Mouse (Mus musculus) midbrain, embryonic 10.5 days (tissue): ENCODE results near the gene Zfp768. TPM values are rescaled to one million over a fixed set of nuclear protein-coding genes. Genes with fewer than 3 reads are reported as not detected.
"Not testable (repeated sequence)": the region's sequence is repeated elsewhere in the genome, so short reads cannot be mapped to it uniquely, and the experiment has no call there.

Experiments
- DNase-seq: peaks from one replicate; pipeline ENCODE4 v3.0.0-alpha.2; 2017; ENCODE audit warnings: low spot score
- H3K27ac ChIP-seq: fragments of 300-500 bp; sonication (generic); replicated peaks from 2 replicates; pipeline ENCODE4 v1.5.1; 2016; ENCODE audit warnings: mild to moderate bottlenecking
- H3K27me3 ChIP-seq: fragments of 300-500 bp; sonication (generic); 2 replicates; pipeline ENCODE4 v1.6.1; 2016; ENCODE audit warnings: low read depth, mild to moderate bottlenecking; ENCODE audit not compliant: poor library complexity, severe bottlenecking
- H3K36me3 ChIP-seq: fragments of 300-500 bp; sonication (generic); 2 replicates; pipeline ENCODE4 v1.6.1; 2016; ENCODE audit warnings: mild to moderate bottlenecking, moderate library complexity
- H3K4me1 ChIP-seq: fragments of 300-500 bp; sonication (generic); 2 replicates; pipeline ENCODE4 v1.6.1; 2016
- H3K4me3 ChIP-seq: fragments of 300-500 bp; sonication (generic); 2 replicates; pipeline ENCODE4 v1.5.1; 2016; ENCODE audit warnings: mild to moderate bottlenecking, moderate library complexity
- H3K9me3 ChIP-seq: fragments of 300-500 bp; sonication (generic); replicated peaks from 2 replicates; pipeline ENCODE4 v1.6.1; 2016; ENCODE audit warnings: mild to moderate bottlenecking
- WGBS: fragments of 180-500 bp; shearing (Covaris S2); methylation state at CpG from one replicate; pipeline ENCODE4 v1.1.7; 2016; 5-methylcytosine and 5-hydroxymethylcytosine counted together
- polyA plus RNA-seq: library from polyadenylated mRNA; unstranded; fragments of >200 nt; fragmentation: Nextera tagmentation; extraction: Ambion mirVana; gene quantifications from 2 replicates; pipeline ENCODE4 v1.2.1, GENCODE M21; 2016

Zfp768 gene
- polyA plus RNA-seq, 1 experiment from 2014 or later, result 19.7 TPM

DNA sequence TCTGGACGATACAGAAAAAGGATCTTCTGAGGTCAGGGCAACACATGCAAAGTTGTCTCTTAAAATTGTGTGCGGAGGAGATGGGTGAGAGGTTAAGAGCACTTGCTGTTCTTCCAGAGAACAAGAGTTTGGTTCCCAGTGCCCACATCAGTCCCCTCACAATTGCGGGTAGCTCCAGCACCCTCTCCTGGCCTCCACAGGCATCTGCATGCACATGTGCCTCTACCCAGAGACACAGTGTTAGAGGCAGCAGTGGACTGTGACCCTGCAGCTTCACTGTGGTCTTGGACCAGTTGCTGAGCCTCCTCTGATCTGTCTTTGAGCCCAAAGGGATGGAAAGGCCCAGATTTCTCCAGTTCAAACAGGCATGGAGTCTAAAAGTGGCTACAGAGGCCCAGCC is 26.5 kb upstream of the Zfp768 start:
- not testable (repeated sequence) for H3K4me3 ChIP-seq, H3K9me3 ChIP-seq, H3K27me3 ChIP-seq, H3K27ac ChIP-seq, DNase-seq
- peaks cover 11% of the 10 kb centered on the region for H3K4me1 ChIP-seq
- H3K36me3 ChIP-seq, result peaks cover 28% of the 10 kb centered on the region
- WGBS, result 85% methylated on average over 3 of the region's 3 CpGs

DNA sequence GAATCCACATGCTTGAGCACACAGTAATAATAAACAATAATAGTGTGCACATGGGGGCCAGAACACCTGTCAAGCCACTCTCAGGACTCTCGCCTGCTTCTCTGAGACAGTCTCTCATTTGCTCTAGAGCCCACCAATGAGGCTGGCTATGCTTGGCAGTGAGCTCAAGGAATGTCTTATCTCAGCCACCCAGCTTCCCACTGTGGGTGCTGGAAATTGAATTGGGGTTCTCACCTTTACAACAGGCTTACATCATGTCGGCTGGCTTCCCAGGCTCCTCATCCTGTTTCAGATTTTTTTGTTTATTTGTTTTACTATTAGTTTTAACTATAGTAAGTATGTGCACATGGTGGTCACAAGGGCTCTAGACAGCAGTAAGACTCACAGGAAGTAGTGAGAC is 25.8 kb upstream of the Zfp768 start:
- DNase-seq, result no peak
- Histone ChIP-seq H3K27me3 (no peaks in the 10 kb centered on the region), H3K27ac (no peak overlapping the region), H3K4me3 (no peak overlapping the region), H3K9me3 (no peaks in the 10 kb centered on the region), H3K4me1 (peaks cover 11% of the 10 kb centered on the region), H3K36me3 (peaks cover 28% of the 10 kb centered on the region)
- 82% methylated on average over 2 of the region's 2 CpGs for WGBS

DNA sequence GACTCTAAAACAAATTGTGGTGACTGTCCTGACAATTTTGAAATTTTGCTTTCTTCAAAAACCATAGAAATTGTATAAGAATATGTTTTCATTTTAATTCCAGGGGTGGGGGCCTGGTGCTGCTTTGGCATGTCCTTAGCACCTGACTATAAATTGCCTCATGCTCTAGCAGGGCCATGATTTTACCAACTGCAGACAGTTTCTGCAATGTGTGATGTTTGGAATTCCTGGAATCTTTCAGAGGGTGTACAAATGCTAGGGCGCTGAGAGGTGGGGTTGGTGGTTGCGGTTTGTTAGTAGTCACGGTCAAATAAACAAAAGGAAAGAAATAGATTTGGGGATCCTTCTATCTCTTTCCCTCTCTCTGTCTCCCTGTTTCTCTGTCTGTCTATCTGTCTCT is 20.9 kb upstream of the Zfp768 start:
- Histone ChIP-seq H3K4me1 (peaks cover 18% of the 10 kb centered on the region), H3K36me3 (0 out of 2 replicates have a peak, but pooled peaks cover 3% of the 10 kb centered on the region), H3K9me3 (no peaks in the 10 kb centered on the region), H3K4me3 (no peak overlapping the region), H3K27me3 (peaks cover 35% of the 10 kb centered on the region), H3K27ac (no peak overlapping the region)
- DNase-seq, result no peak
- WGBS, result 95% methylated on average over 3 of the region's 3 CpGs

DNA sequence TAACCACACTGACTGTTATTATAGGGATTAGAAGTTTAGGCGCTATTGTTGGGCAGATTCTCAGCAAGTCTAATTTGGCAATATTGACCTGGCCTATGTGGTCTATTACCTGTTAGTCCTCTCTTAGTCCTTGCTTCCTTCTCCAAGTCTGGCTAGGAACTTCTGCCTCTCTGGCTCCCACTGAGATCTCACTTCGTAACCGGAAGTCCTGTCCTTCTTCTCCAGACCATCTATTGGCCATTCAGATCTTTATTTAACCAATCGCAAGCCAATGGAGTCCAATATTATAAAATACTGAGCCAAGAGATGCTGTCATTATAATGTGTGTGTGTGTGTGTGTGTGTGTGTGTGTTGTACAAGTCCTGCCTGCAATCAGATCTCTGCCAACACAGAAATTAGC is 18.8 kb upstream of the Zfp768 start:
- Histone ChIP-seq H3K4me3 (peak overlapping the region; percentile 56), H3K36me3 (no peaks in the 10 kb centered on the region), H3K27me3 (peaks cover 39% of the 10 kb centered on the region), H3K4me1 (peaks cover 18% of the 10 kb centered on the region), H3K27ac (no peak overlapping the region), H3K9me3 (no peaks in the 10 kb centered on the region)
- 56% methylated on average over 4 of the region's 4 CpGs for WGBS
- DNase-seq, result no peak

DNA sequence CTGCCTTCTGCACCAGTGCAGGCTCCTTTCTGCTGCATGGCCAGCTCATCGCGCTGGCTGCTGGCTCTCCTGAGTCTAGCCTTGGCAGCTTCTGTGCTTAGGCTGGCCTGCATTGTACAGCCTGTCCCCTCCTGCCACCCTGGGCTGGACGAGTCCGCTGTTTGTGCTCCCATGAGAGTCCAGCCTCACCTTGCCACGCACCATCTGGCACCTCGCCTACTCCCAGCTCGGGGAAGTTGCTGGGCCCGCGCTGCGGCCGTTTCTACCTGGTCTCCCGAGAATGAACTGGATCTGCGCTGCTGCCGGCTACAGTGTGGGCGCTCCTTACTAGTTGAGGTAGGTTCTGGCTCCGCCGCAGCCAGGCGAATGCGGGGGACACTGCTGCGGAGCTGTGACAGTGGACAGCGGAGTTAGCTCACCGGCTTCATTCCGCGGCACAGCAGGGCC is 18.1 kb upstream of the Zfp768 start:
- Histone ChIP-seq H3K27ac (peak overlapping the region; percentile 68), H3K36me3 (no peaks in the 10 kb centered on the region), H3K4me1 (peaks cover 18% of the 10 kb centered on the region), H3K9me3 (no peaks in the 10 kb centered on the region), H3K4me3 (peak overlapping the region; percentile 56), H3K27me3 (peaks cover 39% of the 10 kb centered on the region)
- peak; percentile 54 for DNase-seq
- under 1% methylated on average over 24 of the region's 24 CpGs for WGBS

DNA sequence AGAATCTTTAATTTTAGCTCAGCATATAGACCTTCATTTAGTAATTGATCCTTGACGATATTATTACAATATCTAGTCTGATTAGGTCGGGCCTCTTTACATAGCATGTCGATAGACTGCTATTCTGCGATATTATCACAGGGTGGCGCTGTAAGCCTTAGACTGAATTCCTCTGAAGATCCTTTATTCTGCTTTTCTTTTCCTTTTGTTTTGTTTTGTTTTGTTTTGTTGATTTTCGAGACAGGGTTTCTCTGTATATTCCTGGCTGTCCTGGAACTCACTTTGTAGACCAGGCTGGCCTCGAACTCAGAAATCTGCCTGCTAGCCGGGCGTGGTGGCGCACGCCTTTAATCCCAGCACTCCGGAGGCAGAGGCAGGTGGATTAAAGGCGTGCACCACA is 17.0 kb upstream of the Zfp768 start:
- H3K36me3 ChIP-seq, H3K9me3 ChIP-seq, H3K27ac ChIP-seq: not testable (repeated sequence)
- Histone ChIP-seq H3K4me3 (peak overlapping the region; percentile 20; the same call in 1 of the 2 replicates), H3K4me1 (peaks cover 18% of the 10 kb centered on the region), H3K27me3 (peaks cover 39% of the 10 kb centered on the region)
- peak; percentile 22 for DNase-seq
- 23% methylated on average over 13 of the region's 13 CpGs for WGBS

DNA sequence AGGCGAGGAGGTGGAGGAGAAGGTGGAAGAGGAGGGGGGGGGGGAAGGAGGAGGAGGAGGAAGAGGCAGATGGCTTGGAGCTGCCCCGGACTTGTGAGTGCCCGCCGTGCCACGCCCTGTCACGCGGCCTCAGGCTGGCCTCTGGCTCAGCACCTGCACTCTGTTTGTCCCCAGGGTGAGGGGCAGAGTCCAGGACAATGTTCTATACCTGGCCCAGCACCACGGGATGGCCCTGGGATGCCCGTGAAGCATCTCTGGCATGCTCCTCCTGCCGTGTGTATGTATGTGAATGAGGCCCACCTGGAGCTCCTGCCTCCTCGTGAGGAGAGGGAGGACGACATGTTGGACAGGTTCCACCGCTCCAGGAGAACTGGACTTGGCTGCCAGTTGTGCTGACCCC is 16.1 kb upstream of the Zfp768 start:
- H3K9me3 ChIP-seq, result no peaks in the 10 kb centered on the region
- H3K27me3 ChIP-seq, result peaks cover 39% of the 10 kb centered on the region
- no peak for DNase-seq
- 57% methylated on average over 13 of the region's 13 CpGs for WGBS
- no peaks in the 10 kb centered on the region for H3K36me3 ChIP-seq
- no peak overlapping the region for H3K27ac ChIP-seq
- no peak overlapping the region for H3K4me3 ChIP-seq
- peaks cover 18% of the 10 kb centered on the region for H3K4me1 ChIP-seq

DNA sequence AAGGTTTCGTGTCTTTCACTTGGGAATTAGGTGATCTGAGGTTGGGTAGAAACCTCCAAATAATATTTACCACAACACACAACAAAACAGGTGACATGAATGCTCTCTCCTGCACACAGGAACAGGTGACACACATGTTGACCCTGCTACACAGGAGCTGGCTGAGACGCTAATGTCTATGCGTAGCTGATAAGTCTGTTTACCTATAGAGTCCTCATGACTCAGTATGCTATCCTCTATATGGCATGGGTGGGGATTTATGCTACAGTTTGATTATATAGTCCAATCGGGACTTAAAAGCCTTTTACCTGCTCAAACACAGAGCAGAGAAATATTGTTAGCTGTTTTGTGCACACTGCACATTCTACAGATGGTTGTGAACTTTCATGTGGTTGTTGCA is 14.9 kb upstream of the Zfp768 start:
- Histone ChIP-seq H3K36me3 (no peaks in the 10 kb centered on the region), H3K9me3 (no peaks in the 10 kb centered on the region), H3K27me3 (peaks cover 37% of the 10 kb centered on the region), H3K4me1 (peaks cover 18% of the 10 kb centered on the region), H3K4me3 (no peak overlapping the region), H3K27ac (no peak overlapping the region)
- DNase-seq, result no peak
- WGBS, result 80% methylated on average over 4 of the region's 4 CpGs

DNA sequence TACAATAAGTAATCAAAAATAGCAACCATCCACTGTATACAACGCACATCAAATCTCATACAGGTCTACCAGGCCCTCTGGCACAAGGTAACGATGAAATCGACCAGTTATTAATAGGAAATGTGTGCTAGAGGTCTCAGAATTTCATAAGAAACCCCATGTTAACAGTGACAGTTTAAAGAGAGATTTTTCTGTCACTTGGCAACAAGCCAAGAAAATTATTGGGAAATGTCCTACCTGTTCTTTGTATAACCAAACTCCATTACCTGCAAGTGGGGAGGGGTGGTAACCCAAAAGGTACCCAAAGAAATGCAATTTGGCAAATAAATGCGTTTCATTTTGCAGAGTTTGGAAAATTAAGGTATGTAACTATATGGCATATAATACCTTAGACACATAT is 13.1 kb upstream of the Zfp768 start:
- no peak overlapping the region for H3K4me3 ChIP-seq
- WGBS, result 66% methylated on average over 4 of the region's 4 CpGs
- H3K36me3 ChIP-seq, result no peaks in the 10 kb centered on the region
- H3K27me3 ChIP-seq, result peaks cover 21% of the 10 kb centered on the region
- no peak overlapping the region for H3K27ac ChIP-seq
- peaks cover 6% of the 10 kb centered on the region for H3K4me1 ChIP-seq
- no peaks in the 10 kb centered on the region; the same call in 1 of the 2 replicates for H3K9me3 ChIP-seq
- no peak for DNase-seq

DNA sequence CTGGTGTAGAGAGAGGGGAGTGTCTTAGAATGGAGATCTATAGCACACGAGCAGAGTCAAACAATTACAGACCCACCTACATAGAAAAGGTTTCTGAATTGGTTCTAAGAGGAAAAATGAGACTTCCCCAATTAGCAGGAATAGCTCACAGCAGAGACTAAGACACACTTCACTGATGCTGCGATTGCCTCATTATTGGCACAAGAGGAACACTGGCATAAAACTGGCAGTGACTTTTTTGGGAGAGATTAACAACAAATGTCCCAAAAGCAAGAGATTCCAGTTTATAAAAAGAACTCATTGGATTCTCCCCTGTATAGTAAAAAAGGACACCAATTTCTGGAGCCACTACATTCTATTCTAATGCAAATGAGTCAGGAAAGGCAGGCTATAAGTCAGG is 12.5 kb upstream of the Zfp768 start:
- Histone ChIP-seq H3K4me3 (no peak overlapping the region), H3K27ac (no peak overlapping the region), H3K4me1 (no peaks in the 10 kb centered on the region), H3K27me3 (peaks cover 15% of the 10 kb centered on the region), H3K36me3 (no peaks in the 10 kb centered on the region), H3K9me3 (no peaks in the 10 kb centered on the region; the same call in 1 of the 2 replicates)
- WGBS, result 65% methylated on average over 2 of the region's 2 CpGs
- no peak for DNase-seq

DNA sequence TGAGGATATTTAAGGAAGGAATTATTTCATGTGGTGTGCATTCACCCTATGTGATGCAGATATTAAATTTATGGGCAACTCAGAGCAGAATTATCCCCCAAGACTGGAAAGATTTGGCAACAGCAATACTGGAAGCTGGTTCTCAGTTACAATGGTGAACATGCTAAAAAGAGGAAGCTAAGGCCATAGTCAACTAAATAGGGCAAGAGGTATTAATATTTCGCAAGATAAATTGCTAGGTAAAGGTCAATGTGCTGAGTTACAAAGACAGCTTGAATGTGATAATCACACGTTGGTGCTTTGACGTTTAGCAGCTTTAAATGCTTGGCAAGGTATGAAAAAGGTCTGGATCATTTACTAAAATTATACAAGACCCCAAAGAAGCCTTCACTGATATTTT is 10.4 kb upstream of the Zfp768 start:
- Histone ChIP-seq H3K4me3 (no peak overlapping the region), H3K9me3 (no peaks in the 10 kb centered on the region; the same call in 1 of the 2 replicates), H3K27ac (no peak overlapping the region), H3K27me3 (no peaks in the 10 kb centered on the region), H3K4me1 (no peaks in the 10 kb centered on the region), H3K36me3 (no peaks in the 10 kb centered on the region)
- DNase-seq, result no peak
- 69% methylated on average over 3 of the region's 3 CpGs for WGBS

DNA sequence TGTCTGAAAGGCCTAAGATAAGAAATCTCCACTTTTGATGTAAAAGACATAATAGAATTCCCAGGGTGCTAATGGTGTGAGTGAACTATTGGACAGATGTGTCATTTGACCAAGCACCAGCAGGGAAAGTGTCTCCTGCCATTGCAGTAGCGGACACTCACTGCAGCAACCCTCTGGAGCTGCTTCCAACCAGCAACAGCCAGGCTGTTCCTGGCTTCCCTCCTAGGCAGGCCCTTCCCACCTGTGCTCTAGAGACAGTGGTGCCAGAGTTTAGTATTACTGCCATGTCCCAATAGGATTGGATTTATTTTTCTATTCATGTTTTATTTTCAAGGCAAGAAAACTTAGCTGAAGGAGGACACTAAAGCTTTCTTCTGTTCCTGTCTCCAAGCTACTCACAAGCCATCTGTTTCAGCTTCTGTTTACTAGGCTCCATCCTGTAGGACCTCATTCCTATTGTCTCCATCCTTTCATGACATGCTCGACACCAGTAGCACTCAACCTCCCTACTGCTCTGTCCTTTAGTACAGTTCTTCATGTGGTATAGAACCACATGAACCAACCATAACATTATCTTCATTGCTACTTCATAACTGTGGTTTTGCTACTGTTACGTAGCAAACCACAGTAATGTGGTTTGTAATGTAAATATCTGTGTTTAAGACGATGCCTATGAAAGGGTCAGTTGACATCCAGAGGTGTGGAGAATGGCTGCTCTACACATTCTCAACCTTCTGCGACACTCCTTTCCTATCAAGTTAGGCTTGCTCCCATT is 6.0 kb upstream of the Zfp768 start:
- H3K27me3 ChIP-seq, result no peaks in the 10 kb centered on the region
- no peak overlapping the region for H3K4me3 ChIP-seq
- peaks cover 9% of the 10 kb centered on the region for H3K4me1 ChIP-seq
- H3K27ac ChIP-seq, result no peak overlapping the region
- WGBS, result 87% methylated on average over 5 of the region's 5 CpGs
- DNase-seq, result no peak
- no peaks in the 10 kb centered on the region; the same call in 1 of the 2 replicates for H3K9me3 ChIP-seq
- H3K36me3 ChIP-seq, result no peaks in the 10 kb centered on the region

DNA sequence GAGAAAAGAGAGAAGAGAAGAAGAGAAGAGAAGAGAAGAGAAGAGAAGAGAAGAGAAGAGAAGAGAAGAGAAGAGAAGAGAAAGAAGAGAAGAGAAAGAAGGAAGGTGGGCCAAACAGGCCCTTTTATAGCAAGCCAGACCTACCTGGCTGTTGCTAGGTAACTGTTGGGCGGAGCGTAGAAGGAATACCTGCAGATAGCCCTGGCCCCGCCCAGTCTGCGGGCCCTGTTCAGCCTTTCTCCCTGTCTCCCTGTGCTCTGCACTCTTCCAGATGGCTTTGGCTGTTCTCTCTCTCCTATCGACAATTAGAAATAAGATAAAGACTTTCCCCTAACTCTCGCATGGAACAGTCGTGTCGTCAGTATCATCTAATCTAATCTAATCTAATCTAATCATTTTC is 1.3 kb upstream of the Zfp768 start:
- H3K27me3 ChIP-seq, result no peaks in the 10 kb centered on the region
- peaks cover 31% of the 10 kb centered on the region for H3K4me1 ChIP-seq
- no peak for DNase-seq
- peak overlapping the region; percentile 95 for H3K4me3 ChIP-seq
- H3K36me3 ChIP-seq, result peaks cover 27% of the 10 kb centered on the region
- 14% methylated on average over 8 of the region's 8 CpGs for WGBS
- H3K27ac ChIP-seq, result peak overlapping the region; percentile 97
- H3K9me3 ChIP-seq, result no peaks in the 10 kb centered on the region
